Mouse (Mus musculus) liver, adult 2 months (tissue): ENCODE measurements around the gene Zfp442. TPM values are rescaled to one million over a fixed set of nuclear protein-coding genes. Genes with fewer than 3 reads are reported as not detected.
A peak's percentile ranks its signal among the peaks of the same experiment; 100 is the strongest.
"Not testable (repeated sequence)": the region's sequence is repeated elsewhere in the genome, so short reads cannot be mapped to it uniquely, and the experiment has no call there.

Experiments
- DNase-seq: peaks from one replicate; pipeline ENCODE4 v3.0.0-alpha.2; 2011; ENCODE audit warnings: low read depth, low spot score; ENCODE audit errors: extremely low read depth
- H3K27ac ChIP-seq: fragments of 200-500 bp; replicated peaks from 2 replicates; pipeline ENCODE4 v1.5.1; 2012; ENCODE audit warnings: low read depth, mild to moderate bottlenecking, control low read depth, inconsistent platforms, low read length; ENCODE audit not compliant: insufficient read depth
- H3K27me3 ChIP-seq: fragments of 200-500 bp; 2 replicates; pipeline ENCODE4 v1.6.1; 2012; ENCODE audit warnings: mild to moderate bottlenecking, moderate library complexity, low read length, inconsistent platforms; ENCODE audit not compliant: control insufficient read depth, insufficient read depth
- H3K36me3 ChIP-seq: fragments of 200-500 bp; 2 replicates; pipeline ENCODE4 v1.6.1; 2012; ENCODE audit warnings: low read length, inconsistent platforms; ENCODE audit not compliant: control insufficient read depth, insufficient read depth
- H3K4me1 ChIP-seq: fragments of 200-500 bp; 2 replicates; pipeline ENCODE4 v1.6.1; 2011; ENCODE audit warnings: low read length; ENCODE audit not compliant: control insufficient read depth, insufficient read depth
- H3K4me3 ChIP-seq: fragments of 200-500 bp; 2 replicates; pipeline ENCODE4 v1.5.1; 2011; ENCODE audit warnings: low read depth, mild to moderate bottlenecking, control low read depth, low read length, moderate library complexity; ENCODE audit not compliant: insufficient read depth
- H3K79me2 ChIP-seq: fragments of 200-500 bp; 2 replicates; pipeline ENCODE4 v1.6.1; 2012; ENCODE audit warnings: inconsistent platforms, mild to moderate bottlenecking, low read length, moderate library complexity; ENCODE audit not compliant: control insufficient read depth, insufficient read depth
- H3K9ac ChIP-seq: fragments of 200-500 bp; 2 replicates; pipeline ENCODE4 v1.6.1; 2012; ENCODE audit warnings: low read depth, mild to moderate bottlenecking, control low read depth, inconsistent platforms, low read length
- CTCF ChIP-seq: fragments of 200-500 bp; IDR thresholded peaks from 2 replicates; pipeline ENCODE4 v1.5.1; 2011; ENCODE audit warnings: low read depth, low read length, control low read depth
- POLR2A ChIP-seq: fragments of 200-500 bp; IDR thresholded peaks from 2 replicates; pipeline ENCODE4 v1.6.1; 2011; ENCODE audit warnings: low read length, control low read depth; ENCODE audit not compliant: insufficient read depth; ENCODE audit errors: extremely low read depth
- whole genome bisulfite sequencing: fragments of 180-500 bp; shearing (Covaris S2); methylation state at CpG from one replicate; pipeline ENCODE4 v1.1.7; 2018; 5-methylcytosine and 5-hydroxymethylcytosine counted together
- polyA plus RNA-seq: library from polyadenylated mRNA; depleted of rRNA; stranded (reverse); fragments of >200 nt; gene quantifications from 2 replicates; pipeline ENCODE4 v1.2.3, GENCODE M21; 2012; rRNA removed
- total RNA-seq: library from RNA; depleted of rRNA; stranded (reverse); fragments of >200 nt; gene quantifications from 2 replicates; pipeline ENCODE4 v1.2.3, GENCODE M21; 2014; rRNA removed

The Zfp442 gene
- total RNA-seq (2.6 and 3.6 TPM in 2 replicates), polyA plus RNA-seq (0.06 and 0.09 TPM in 2 replicates)

DNA sequence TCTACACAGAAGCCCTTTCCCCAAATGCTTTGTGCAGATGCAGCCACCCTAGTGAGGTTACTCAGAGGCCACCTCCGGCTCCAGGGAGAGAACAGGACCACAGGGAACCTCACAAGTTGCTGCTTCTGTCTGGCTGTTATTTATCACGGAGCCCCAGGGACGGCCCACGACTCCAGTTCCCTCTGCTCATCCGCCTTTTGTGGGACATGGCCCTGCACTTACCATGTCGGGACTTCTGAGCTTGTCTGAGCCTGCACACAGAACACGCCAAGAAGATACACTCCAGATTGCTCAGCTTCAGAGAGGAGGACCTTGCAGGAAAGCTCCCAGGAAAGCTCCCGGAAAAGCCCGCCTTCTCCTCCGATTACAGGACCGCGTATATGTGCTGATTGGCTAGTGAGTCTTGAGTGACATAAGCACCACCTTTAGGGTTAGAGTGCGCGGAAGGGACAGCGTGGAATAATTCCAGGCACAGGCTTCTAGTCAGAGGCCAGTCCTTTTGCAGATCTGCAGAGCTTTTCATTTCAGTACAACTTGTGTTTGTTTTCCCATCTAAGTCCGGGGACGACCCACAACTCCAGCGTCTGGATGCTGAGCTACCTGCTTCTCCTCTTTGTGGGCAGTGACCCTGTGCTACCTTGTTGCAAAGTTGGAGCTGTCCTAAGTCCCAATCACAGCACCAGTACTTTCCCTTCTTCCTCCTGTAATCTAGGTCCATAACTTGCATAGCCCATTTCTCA lies at the start of gene Zfp442:
TSS of gene Zfp442 (minus strand) at position 307 of the 740 bp plus-strand sequence.
- Histone ChIP-seq H3K9ac (peak within 1 kb of the TSS; percentile 79), H3K4me3 (peak within 1 kb of the TSS; percentile 82)
- H3K27ac ChIP-seq, H3K79me2 ChIP-seq, H3K4me1 ChIP-seq, H3K27me3 ChIP-seq, H3K36me3 ChIP-seq: not testable (repeated sequence)
- under 1% methylated on average over 18 of the region's 18 CpGs for WGBS
- peak; percentile 79 for DNase-seq

DNA sequence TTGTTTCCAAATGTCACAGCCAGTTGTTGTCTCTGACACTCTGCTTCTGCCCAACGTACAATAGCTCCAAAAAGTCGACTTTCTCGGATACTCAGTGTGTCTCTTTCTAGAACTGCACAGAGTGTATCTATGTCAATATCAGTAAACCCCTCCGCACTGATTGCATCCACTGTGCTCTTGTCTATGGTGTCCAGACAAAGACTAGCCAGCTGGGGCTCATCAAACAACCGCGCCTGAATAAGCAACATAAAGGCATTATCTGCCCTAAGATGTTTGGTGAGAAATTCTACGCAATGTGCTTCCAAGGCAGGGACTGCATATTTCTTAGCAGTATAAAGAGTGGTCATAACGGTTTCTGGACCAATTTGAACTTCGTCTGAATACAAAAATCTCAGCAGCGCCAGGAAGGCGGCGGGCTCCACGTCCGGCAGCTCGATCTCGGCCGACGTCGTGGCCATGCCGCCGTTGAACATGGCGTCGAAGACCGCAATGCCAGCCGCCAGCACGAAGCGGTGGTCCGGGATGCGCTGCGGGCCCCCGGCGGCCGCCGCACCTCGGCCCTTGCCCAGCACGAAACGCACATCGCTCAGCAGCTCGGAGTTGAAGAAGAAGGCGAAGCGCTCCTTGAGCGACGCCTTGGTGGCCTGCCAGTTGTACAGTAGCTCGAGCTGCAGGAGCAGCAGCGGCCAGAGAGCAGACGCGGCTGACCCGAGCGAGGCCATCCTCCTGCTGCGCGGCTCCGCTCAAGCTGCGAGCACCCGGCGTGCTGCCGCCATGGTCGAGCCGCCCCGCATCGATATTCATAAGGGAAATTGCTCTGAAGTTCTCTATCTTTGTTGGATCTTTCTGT lies 49.1 kb upstream of the Zfp442 start:
- H3K36me3 ChIP-seq, H3K27me3 ChIP-seq, H3K9ac ChIP-seq, H3K4me1 ChIP-seq, H3K4me3 ChIP-seq, H3K79me2 ChIP-seq, H3K27ac ChIP-seq, DNase-seq: not testable (repeated sequence)
- WGBS: 42% methylated on average over 60 of the region's 60 CpGs

DNA sequence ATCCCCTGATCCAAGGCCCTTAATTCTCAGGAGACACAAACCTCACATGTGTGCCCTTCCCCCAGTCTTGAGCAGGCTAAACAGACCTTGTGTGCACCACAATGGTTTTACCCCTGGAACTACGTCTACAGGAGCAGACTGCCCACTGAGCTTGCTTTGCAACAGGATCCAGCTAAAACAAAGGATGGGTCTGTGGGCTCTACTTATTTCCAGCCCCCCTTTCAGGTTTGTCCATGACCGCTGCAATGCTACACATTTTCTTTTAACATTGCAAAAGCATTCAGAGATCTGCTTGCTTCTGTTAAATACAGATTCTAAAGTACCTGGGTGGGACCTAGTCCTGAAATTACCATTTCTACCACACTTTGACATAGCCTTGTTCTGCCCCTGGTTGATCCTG lies 41.7 kb upstream of the Zfp442 start:
- no peaks in the 10 kb centered on the region for H3K4me1 ChIP-seq
- no peaks in the 10 kb centered on the region for H3K27me3 ChIP-seq
- WGBS: 76% methylated on average over 2 of the region's 2 CpGs
- TF ChIP-seq POLR2A: no peak
- no peak for TF ChIP-seq CTCF
- no peaks in the 10 kb centered on the region for H3K36me3 ChIP-seq
- DNase-seq: no peak
- no peaks in the 10 kb centered on the region for H3K79me2 ChIP-seq
- no peak overlapping the region for H3K4me3 ChIP-seq
- no peak overlapping the region for H3K9ac ChIP-seq
- no peak overlapping the region for H3K27ac ChIP-seq

DNA sequence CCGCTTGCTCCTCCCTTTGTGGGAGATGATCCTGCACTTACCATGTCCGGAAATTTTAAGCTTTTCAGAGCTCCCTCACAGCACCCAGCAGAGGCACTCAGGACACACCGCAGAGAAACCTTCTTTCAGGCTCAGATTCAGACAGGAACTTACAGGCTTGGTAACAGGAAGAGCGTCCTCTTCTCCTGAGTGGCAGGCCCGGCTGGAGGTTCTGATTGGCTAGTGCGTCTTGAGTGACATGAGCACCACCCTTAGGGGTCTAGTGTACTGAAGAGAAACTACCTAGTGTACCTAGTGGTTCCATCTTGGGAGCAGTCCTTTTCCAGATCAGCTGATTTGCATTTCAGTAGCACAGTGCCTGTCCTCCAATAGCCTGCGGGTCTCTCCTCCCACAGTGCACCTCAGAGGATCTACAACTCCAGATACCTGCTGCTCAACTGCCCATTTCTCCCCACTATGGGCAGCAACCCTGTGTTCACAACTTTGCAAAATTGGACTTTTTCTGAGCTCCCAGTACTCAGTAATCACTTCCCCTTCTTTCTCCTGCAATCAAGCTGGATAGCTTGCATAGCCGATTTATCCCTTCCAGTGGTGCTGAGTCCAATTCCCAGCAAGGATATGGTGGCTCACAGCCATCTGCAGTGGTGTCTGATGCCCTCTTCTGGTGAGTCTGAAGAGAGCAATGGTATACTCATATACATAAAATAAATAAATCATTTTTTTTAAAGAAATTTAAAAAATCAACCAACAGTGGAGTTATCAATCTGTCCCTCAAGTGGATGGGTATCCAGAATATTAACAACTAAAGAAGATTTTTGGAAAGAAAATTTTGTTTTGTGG lies 33.9 kb upstream of the Zfp442 start, which contains the start of gene Zfp345:
TSS of gene Zfp345 (minus strand) at position 153 of the 840 bp plus-strand sequence.
- H3K27ac ChIP-seq, H3K4me3 ChIP-seq, DNase-seq, H3K27me3 ChIP-seq, H3K9ac ChIP-seq, H3K36me3 ChIP-seq, H3K79me2 ChIP-seq, H3K4me1 ChIP-seq: not testable (repeated sequence)
- WGBS: 62% methylated on average over 8 of the region's 8 CpGs

DNA sequence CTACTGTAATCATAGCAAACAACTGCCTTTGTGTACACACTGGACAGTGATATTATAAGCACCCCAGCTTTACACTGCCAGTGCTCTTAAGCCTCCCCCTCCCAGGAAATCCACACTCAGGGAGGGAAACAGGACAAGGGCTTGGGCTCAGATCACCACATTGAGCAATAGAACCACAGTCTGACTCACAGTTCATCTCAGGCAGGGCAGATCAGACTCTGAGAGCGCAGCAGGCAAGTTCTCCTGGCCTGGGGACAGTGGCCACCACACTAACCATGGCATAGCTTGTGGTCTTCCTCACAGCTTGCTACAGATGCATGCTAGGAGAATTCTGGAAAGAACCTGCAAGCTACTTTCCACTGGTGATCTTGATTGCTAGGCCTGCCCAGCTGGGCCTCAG lies 12.2 kb downstream of the Zfp442 start:
- not testable (repeated sequence) for H3K79me2 ChIP-seq, H3K4me3 ChIP-seq, H3K9ac ChIP-seq, H3K4me1 ChIP-seq, H3K27me3 ChIP-seq, H3K36me3 ChIP-seq, DNase-seq, H3K27ac ChIP-seq
- 55% methylated on average over 1 of the region's 1 CpGs for WGBS

DNA sequence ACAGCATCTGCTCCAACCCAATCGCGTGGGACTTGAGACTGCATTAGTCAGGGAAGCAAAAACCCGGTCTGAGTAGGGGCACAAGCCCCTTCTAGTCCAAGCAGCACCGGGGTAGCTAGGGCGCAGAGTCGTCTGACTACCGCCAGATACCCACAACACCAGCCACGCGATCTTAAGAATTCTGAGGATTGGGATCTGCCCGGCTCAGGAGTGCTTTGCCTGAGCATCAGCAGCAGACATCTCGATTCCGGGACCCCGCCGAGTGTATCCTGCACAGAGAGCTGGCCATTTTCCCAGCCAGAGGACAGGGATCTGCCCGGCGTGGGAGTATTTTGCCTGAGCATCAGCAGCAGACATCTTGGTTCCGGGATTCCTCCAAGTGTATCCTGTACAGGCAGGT lies 39.1 kb downstream of the Zfp442 start:
- H3K4me1 ChIP-seq, H3K27ac ChIP-seq, H3K9ac ChIP-seq, H3K4me3 ChIP-seq, H3K27me3 ChIP-seq, H3K79me2 ChIP-seq, DNase-seq, H3K36me3 ChIP-seq: not testable (repeated sequence)
- WGBS: 90% methylated on average over 17 of the region's 17 CpGs
